ENCODE assay signal across 29 mouse cellular contexts in the genomic region with DNA sequence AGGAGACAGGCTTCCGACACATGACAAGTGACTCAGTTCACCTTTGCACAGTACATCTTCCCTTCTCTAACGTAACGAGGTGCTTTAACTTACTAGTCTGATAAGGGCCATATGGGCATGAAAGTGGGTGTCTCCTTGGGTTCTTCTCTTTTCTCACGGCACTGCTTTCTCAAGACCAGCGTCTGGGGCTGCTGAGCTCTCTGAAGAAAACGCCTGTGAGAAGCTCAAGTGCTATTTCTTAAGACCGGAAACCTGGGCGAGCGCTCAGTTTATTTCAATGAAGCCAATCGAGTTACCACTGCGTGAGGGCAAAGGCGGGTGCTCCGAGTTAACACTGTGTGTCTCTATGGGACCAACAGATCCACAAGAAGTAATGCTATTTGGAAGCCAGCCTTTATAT.
"Had no signal": no experiment of that assay in that cellular context is flagged by ENCODE, and none has a peak within 500 bp of the region (broad histone marks: within the 10 kb centered on the region; RNA-seq: fewer than 3 reads in every experiment).

No protein-coding gene starts in this region.

- H3K27ac ChIP-seq: embryonic facial prominence, embryonic 10.5 days; embryonic facial prominence, embryonic 12.5 days; embryonic facial prominence, embryonic 13.5 days; embryonic facial prominence, embryonic 15.5 days; forebrain, embryonic 10.5 days; forebrain, embryonic 12.5 days; forebrain, embryonic 13.5 days; forebrain, embryonic 15.5 days; gastrocnemius, adult 2 months; heart, adult 2 months had no signal

- DNase-seq: cerebellum, adult 18-20 months; cerebellum, adult 2 months; cerebellum, adult 8-10 months; cerebellum, adult 9-10 months; cerebellum, adult 9-11 months; cerebellum, postnatal 10 days; cerebellum, postnatal 14 days; cerebellum, postnatal 25 days; cerebellum, postnatal 36 days; embryo, embryonic 11 days; forebrain, postnatal 0 days; gastrocnemius, adult 2 months; gastrocnemius, postnatal 10 days; gastrocnemius, postnatal 14 days; gastrocnemius, postnatal 25 days; gastrocnemius, postnatal 36 days; heart, adult 18-20 months; heart, adult 2 months had no signal

- H3K27me3 ChIP-seq: embryonic facial prominence, embryonic 12.5 days; embryonic facial prominence, embryonic 15.5 days; forebrain, embryonic 13.5 days; forebrain, embryonic 15.5 days had no signal

- H3K9ac ChIP-seq: embryonic facial prominence, embryonic 12.5 days; embryonic facial prominence, embryonic 13.5 days; embryonic facial prominence, embryonic 15.5 days; forebrain, embryonic 12.5 days; forebrain, embryonic 13.5 days; forebrain, embryonic 15.5 days; forebrain, postnatal 0 days had no signal

- H3K9me3 ChIP-seq: embryonic facial prominence, embryonic 13.5 days; embryonic facial prominence, embryonic 15.5 days; forebrain, embryonic 12.5 days; forebrain, embryonic 13.5 days; forebrain, embryonic 15.5 days had no signal

- H3K4me3 ChIP-seq: embryonic facial prominence, embryonic 10.5 days; embryonic facial prominence, embryonic 12.5 days; embryonic facial prominence, embryonic 13.5 days; embryonic facial prominence, embryonic 15.5 days; erythroblast, embryonic 14.5 days; forebrain, embryonic 10.5 days; forebrain, embryonic 12.5 days; forebrain, embryonic 13.5 days; forebrain, embryonic 15.5 days; gastrocnemius, adult 2 months; heart, adult 2 months had no signal

- H3K36me3 ChIP-seq: embryonic facial prominence, embryonic 10.5 days; embryonic facial prominence, embryonic 12.5 days; embryonic facial prominence, embryonic 13.5 days; embryonic facial prominence, embryonic 15.5 days; forebrain, embryonic 10.5 days; forebrain, embryonic 12.5 days; forebrain, embryonic 15.5 days had no signal

- H3K4me1 ChIP-seq: embryonic facial prominence, embryonic 12.5 days; embryonic facial prominence, embryonic 13.5 days; embryonic facial prominence, embryonic 15.5 days; forebrain, embryonic 10.5 days; forebrain, embryonic 13.5 days; forebrain, embryonic 15.5 days had no signal

- H3K4me2 ChIP-seq: embryonic facial prominence, embryonic 12.5 days; embryonic facial prominence, embryonic 13.5 days; embryonic facial prominence, embryonic 15.5 days; forebrain, embryonic 12.5 days; forebrain, embryonic 13.5 days; forebrain, embryonic 15.5 days had no signal

- ATAC-seq: forebrain, embryonic 13.5 days; forebrain, embryonic 14.5 days; forebrain, embryonic 15.5 days; forebrain, embryonic 16.5 days; forebrain, postnatal 0 days had no signal
